Mouse (Mus musculus) heart, postnatal 0 days (tissue): ENCODE results near the gene Zfp553.

Experiments used
- CTCF ChIP-seq: IDR thresholded peaks from 2 replicates; pipeline ENCODE4 v1.5.1; 2016; ENCODE audit warnings: antibody characterized with exemption, control low read depth, low read depth
- EP300 ChIP-seq: IDR thresholded peaks from 2 replicates; pipeline ENCODE4 v1.6.1; 2016; ENCODE audit warnings: antibody characterized with exemption, low read depth

- TF ChIP-seq CTCF (no peak), EP300 (no peak)
Measured at GRCm38 (mm10) chr7:127196484-127196883, 36.4 kb upstream of the Zfp553 start.
